Mouse (Mus musculus): ENCODE results near the gene Npas2.

DNA sequence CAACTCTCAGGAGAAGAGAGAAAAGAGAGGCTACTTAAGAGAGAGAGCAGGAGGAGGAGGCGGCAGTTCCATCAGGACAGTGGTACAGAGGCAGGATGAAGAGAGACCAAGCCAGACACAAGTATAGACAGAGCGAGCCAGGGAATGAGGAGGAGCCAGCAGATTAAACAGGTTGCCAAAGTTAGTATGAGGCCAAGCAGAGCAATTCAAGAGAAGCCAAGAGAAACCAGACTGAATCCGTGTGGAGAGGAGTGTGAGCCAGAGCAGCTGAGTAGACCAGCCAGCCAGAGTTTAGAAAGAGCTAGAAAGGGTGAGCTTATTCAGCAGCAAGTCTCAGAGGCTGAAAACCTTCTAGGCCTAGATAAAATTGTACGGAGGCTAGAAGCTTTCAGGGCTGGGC, 194.0 kb downstream of the Npas2 start:
- TF ChIP-seq CTCF (IDR thresholded peaks at IDR 0.05; ENCODE audit: insufficient read depth, low read depth, low read length), result no peak
- no peak for TF ChIP-seq POLR2A (IDR thresholded peaks at IDR 0.05; ENCODE audit: insufficient read depth, low read depth, low read length)
